Mouse (Mus musculus) stomach, postnatal 0 days (tissue): ENCODE measurements around the gene Tpbgl. TPM values are rescaled to one million over a fixed set of nuclear protein-coding genes. Genes with fewer than 3 reads are reported as not detected.
A peak's percentile ranks its signal among the peaks of the same experiment; 100 is the strongest.

Experiments used
- ATAC-seq: fragments of 200-750 bp; cut with Nextera tagmentation; 2 replicates; pipeline ENCODE4 v1.8.0; 2017; ENCODE audit not compliant: low FRiP score, low TSS enrichment
- DNase-seq: peaks from one replicate; pipeline ENCODE4 v3.0.0-alpha.2; 2016; ENCODE audit warnings: low spot score
- H3K27ac ChIP-seq: fragments of 300-500 bp; sonication (generic); replicated peaks from 2 replicates; pipeline ENCODE4 v1.5.1; 2014; ENCODE audit warnings: mild to moderate bottlenecking, control low read depth
- H3K27me3 ChIP-seq: fragments of 300-500 bp; sonication (generic); 2 replicates; pipeline ENCODE4 v1.6.1; 2014; ENCODE audit warnings: low read length; ENCODE audit not compliant: control insufficient read depth, insufficient read depth
- H3K36me3 ChIP-seq: fragments of 300-500 bp; sonication (generic); 2 replicates; pipeline ENCODE4 v1.6.1; 2014; ENCODE audit warnings: low read length, mixed read lengths; ENCODE audit not compliant: control insufficient read depth, insufficient read depth
- H3K4me1 ChIP-seq: fragments of 300-500 bp; sonication (generic); replicated peaks from 2 replicates; pipeline ENCODE4 v1.6.1; 2014; ENCODE audit warnings: antibody characterized with exemption; ENCODE audit not compliant: control insufficient read depth, insufficient read depth
- H3K4me2 ChIP-seq: fragments of 300-500 bp; sonication (generic); replicated peaks from 2 replicates; pipeline ENCODE4 v1.6.1; 2014; ENCODE audit warnings: low read depth, mild to moderate bottlenecking, control low read depth, moderate library complexity
- H3K4me3 ChIP-seq: fragments of 300-500 bp; sonication (generic); 2 replicates; pipeline ENCODE4 v1.5.1; 2014; ENCODE audit warnings: low read depth, low read length, control low read depth
- H3K9ac ChIP-seq: fragments of 300-500 bp; sonication (generic); 2 replicates; pipeline ENCODE4 v1.6.1; 2014; ENCODE audit warnings: mild to moderate bottlenecking, low read length, control low read depth, mixed read lengths
- H3K9me3 ChIP-seq: fragments of 300-500 bp; sonication (generic); 2 replicates; pipeline ENCODE4 v1.6.1; 2016; ENCODE audit warnings: low read length; ENCODE audit not compliant: control insufficient read depth
- CTCF ChIP-seq: IDR thresholded peaks from 2 replicates; pipeline ENCODE4 v1.5.1; 2016; ENCODE audit warnings: antibody characterized with exemption, low read depth, mild to moderate bottlenecking, moderate library complexity
- EP300 ChIP-seq: optimal IDR thresholded peaks from 2 replicates; pipeline ENCODE3; 2016; ENCODE audit warnings: antibody characterized with exemption
- WGBS: fragments of 180-500 bp; shearing (Covaris S2); extraction: QIAGEN DNeasy Blood & Tissue Kit; methylation state at CpG from one replicate; pipeline ENCODE4 v1.1.7; 2014; 5-methylcytosine and 5-hydroxymethylcytosine counted together
- polyA plus RNA-seq: library from polyadenylated mRNA; unstranded; fragments of >200 nt; fragmentation: Nextera tagmentation; extraction: Ambion mirVana; gene quantifications from 2 replicates; pipeline ENCODE4 v1.2.1, GENCODE M21; 2015

Tpbgl gene
- 1.5 and 1.7 TPM in 2 replicates for polyA plus RNA-seq

DNA sequence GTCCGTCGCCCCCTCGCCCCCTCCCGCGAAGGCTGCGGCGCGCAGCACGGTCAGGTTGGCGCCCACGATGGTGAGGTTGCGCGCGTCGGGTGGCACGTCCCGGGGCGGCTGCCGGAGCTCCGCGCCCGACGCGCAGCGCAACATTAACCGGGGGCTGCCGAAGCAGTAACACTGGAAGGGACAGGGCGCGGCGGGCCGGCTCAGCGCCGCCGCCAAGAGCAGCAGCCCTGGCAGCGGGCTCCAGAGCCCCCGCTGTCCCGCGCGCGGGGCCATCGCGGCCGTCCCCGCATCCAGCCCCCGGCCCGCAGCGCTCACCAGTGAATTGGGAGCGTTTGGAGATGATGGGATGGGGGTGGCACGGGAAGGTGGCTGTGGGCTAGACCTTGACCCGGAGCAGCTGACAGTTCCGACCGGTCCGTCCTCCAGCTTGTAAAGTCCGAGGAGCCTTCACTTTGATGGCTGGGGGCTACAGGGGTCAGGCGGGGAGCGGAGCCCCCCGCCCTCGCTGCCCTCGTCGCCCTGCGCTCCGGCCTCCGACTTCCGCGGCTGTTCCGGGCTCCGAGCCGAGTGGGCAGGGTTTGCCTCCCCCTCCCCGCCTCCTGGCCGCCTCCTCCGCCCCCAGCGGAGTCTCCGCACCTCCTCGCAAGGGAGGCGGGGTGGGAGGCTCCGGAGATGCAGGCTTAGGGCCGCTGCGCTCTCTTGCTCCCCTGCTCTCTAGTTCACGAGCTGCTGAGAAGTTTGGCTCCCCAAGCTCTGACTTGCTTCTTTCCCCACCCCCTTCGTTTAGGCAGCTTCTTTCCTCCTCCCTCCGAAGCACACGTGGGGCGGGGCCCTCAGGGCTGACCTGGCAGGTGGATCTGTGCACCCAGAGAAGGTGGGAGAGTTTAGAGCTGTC is at the start of gene Tpbgl:
Gene Tpbgl (minus strand): TSS at position 728 of the 895 bp plus-strand sequence.
- H3K4me1 ChIP-seq: peaks cover 3% of the 10 kb centered on the region; the same call in 1 of the 2 replicates
- H3K4me3 ChIP-seq: peak within 1 kb of the TSS; percentile 43
- H3K27ac ChIP-seq: no peak within 1 kb of the TSS
- peak within 1 kb of the TSS; percentile 38; the same call in 1 of the 2 replicates for H3K9ac ChIP-seq
- DNase-seq (peak; percentile 41), ATAC-seq (peak; percentile 8; the same call in 1 of the 2 replicates)
- peak within 1 kb of the TSS; percentile 86 for H3K4me2 ChIP-seq
- H3K9me3 ChIP-seq: no peaks in the 10 kb centered on the region
- peaks cover 14% of the 10 kb centered on the region; the same call in 1 of the 2 replicates for H3K27me3 ChIP-seq
- TF ChIP-seq EP300 (no peak), CTCF (no peak)
- under 1% methylated on average over 46 of the region's 83 CpGs for WGBS
- no peaks in the 10 kb centered on the region for H3K36me3 ChIP-seq

DNA sequence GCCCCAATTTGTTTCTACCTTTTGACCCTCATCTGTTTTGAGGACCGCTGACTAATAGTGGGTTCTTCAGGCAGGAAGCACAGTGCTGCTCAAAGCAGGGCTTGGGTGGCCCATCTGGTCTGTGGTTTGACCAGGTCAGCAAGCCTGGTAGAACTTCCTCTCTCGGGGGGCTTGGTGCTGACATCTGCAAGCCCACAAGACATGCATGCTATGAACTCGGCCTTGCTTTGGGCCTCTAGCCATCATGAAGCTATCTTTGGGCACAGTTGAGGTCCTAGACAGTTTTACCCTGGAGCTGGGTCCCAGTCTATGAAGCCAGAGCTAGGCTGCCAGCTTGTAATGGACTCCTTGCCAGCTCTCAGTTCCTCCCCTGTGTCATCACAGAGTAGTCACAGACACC is 48.0 kb upstream of the Tpbgl start:
- no peak for TF ChIP-seq CTCF
- no peak for TF ChIP-seq EP300
- no peaks in the 10 kb centered on the region for H3K36me3 ChIP-seq
- no peak overlapping the region for H3K27ac ChIP-seq
- no peak for DNase-seq
- 0 out of 2 replicates have a peak, but pooled peaks have one; percentile 19 for ATAC-seq
- no peak overlapping the region for H3K4me3 ChIP-seq
- H3K27me3 ChIP-seq: no peaks in the 10 kb centered on the region
- H3K9ac ChIP-seq: no peak overlapping the region
- no peaks in the 10 kb centered on the region for H3K9me3 ChIP-seq
- WGBS: 83% methylated on average over 3 of the region's 3 CpGs
- H3K4me2 ChIP-seq: no peak overlapping the region
- no peaks in the 10 kb centered on the region for H3K4me1 ChIP-seq

- no peaks in the 10 kb centered on the region for H3K4me1 ChIP-seq
- TF ChIP-seq CTCF: no peak
- WGBS: 59% methylated on average over 5 of the region's 5 CpGs
- no peak overlapping the region for H3K9ac ChIP-seq
- H3K9me3 ChIP-seq: no peaks in the 10 kb centered on the region
- no peak overlapping the region for H3K27ac ChIP-seq
- no peak overlapping the region for H3K4me3 ChIP-seq
- ATAC-seq (no peak), DNase-seq (no peak)
- no peaks in the 10 kb centered on the region for H3K36me3 ChIP-seq
- no peak overlapping the region for H3K4me2 ChIP-seq
- no peaks in the 10 kb centered on the region for H3K27me3 ChIP-seq
Observed at GRCm38 (mm10) chr7:99674209-99674608, 47.3 kb upstream of the Tpbgl start.

- Histone ChIP-seq H3K4me1 (no peaks in the 10 kb centered on the region), H3K9me3 (no peaks in the 10 kb centered on the region), H3K36me3 (no peaks in the 10 kb centered on the region), H3K4me2 (no peak overlapping the region), H3K27ac (no peak overlapping the region), H3K27me3 (no peaks in the 10 kb centered on the region), H3K9ac (no peak overlapping the region), H3K4me3 (no peak overlapping the region)
- ATAC-seq: no peak
- TF ChIP-seq EP300: no peak
- no peak for TF ChIP-seq CTCF
- 63% methylated on average over 8 of the region's 8 CpGs for WGBS
- DNase-seq: no peak
Observed at GRCm38 (mm10) chr7:99673188-99673587, 46.3 kb upstream of the Tpbgl start.

DNA sequence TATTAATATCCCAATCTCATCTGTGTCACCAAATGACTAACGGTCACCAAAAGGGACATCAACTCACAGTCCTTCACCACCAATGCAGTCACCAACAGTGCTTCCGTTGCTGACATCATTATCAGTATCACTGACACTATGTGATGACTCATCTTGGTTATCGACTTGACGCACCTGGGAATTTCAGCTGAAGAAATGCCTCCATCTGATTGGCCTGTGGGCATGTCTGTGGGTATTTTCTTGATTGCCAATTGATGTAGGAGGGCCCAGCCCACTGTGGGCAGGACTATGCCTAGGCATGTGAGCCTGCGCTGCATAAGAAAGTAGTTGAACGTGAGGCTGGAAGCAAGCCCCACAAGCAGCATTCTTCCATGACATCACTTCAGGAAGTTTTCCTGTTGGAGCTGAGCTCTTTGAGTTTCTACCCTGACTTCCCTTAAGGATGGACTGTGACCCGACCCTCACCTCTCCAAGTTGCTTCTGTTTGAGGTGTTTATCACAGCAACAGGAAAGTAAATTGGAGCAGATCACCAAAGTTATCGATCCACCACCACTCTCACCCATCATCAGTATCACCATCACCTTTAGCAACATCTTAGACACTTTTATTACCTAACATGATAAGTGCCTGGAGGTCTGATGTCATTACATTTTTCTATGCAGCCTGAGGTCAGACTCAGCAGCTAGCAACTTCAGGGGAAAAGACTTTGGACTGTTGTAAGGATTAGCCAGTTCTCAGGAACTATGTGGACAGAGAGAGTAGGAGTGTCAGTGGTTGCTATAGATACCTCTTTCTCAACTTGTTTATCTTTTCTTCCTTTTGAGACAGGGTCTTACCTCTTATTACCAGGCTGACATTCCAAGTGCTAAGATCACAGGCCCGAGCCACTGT is 44.9 kb upstream of the Tpbgl start:
- Histone ChIP-seq H3K27me3 (no peaks in the 10 kb centered on the region), H3K4me1 (no peaks in the 10 kb centered on the region), H3K36me3 (no peaks in the 10 kb centered on the region), H3K4me2 (no peak overlapping the region), H3K9ac (no peak overlapping the region), H3K4me3 (no peak overlapping the region), H3K27ac (no peak overlapping the region), H3K9me3 (no peaks in the 10 kb centered on the region)
- TF ChIP-seq EP300 (no peak), CTCF (no peak)
- 71% methylated on average over 9 of the region's 9 CpGs for WGBS
- ATAC-seq (no peak), DNase-seq (no peak)

GRCm38 (mm10) chr7:99670915-99671314 is 44.0 kb upstream of the Tpbgl start:
- WGBS: 81% methylated on average over 4 of the region's 4 CpGs
- Histone ChIP-seq H3K4me2 (no peak overlapping the region), H3K9me3 (no peaks in the 10 kb centered on the region), H3K36me3 (no peaks in the 10 kb centered on the region), H3K4me3 (no peak overlapping the region), H3K27ac (no peak overlapping the region), H3K4me1 (no peaks in the 10 kb centered on the region), H3K9ac (no peak overlapping the region), H3K27me3 (no peaks in the 10 kb centered on the region)
- no peak for ATAC-seq
- DNase-seq: no peak
- no peak for TF ChIP-seq EP300
- TF ChIP-seq CTCF: no peak
